Mouse (Mus musculus): Measurements from ENCODE around the gene Krt36.

GRCm38 (mm10) chr11:100124901-100125300 is 19.5 kb upstream of the Krt36 start:
- TF ChIP-seq POLR2A (IDR thresholded peaks at IDR 0.05; ENCODE audit: low read depth, low read length) (no peak), CTCF (IDR thresholded peaks at IDR 0.05; ENCODE audit: borderline replicate concordance, insufficient read depth, low read length) (no peak)
